Comparison of ENCODE assay signal across 45 mouse cellular contexts in the genomic region with DNA sequence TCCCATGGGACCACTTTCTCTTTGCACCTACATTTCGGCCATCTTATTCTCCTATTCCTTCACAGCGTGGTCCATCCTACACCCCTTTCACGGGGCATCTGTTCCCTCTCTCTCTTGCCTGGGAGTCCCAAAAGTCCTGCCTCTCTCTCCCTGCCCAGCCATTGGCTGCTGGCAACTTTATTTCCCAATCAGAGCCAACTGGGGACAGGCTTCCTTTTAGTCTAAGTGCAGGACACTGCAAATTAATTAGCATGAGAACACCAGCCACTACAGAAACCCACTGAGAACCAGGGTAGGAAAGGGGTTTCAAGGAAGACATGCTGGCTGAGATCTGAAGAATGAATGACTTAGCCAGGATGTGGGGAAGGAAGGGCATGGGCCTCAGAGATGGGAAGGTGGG. TPM values are rescaled to one million over a fixed set of nuclear protein-coding genes. Genes with fewer than 3 reads are reported as not detected.
"Had no signal": no experiment of that assay in that cellular context is flagged by ENCODE, and none has a peak within 500 bp of the region (broad histone marks: within the 10 kb centered on the region; RNA-seq: fewer than 3 reads in every experiment).

No protein-coding gene starts in this region.

- H3K4me3 ChIP-seq: heart, embryonic 10.5 days; heart, embryonic 12.5 days; heart, embryonic 13.5 days; heart, embryonic 15.5 days; hindbrain, embryonic 10.5 days; hindbrain, embryonic 12.5 days; hindbrain, embryonic 13.5 days; hindbrain, embryonic 15.5 days; intestine, embryonic 15.5 days; kidney, embryonic 15.5 days; layer of hippocampus, adult 2 months; left cerebral cortex, adult 2 months had no signal

- H3K9ac ChIP-seq: heart, embryonic 12.5 days; heart, embryonic 13.5 days; heart, embryonic 15.5 days; hindbrain, embryonic 12.5 days; hindbrain, embryonic 13.5 days; hindbrain, embryonic 14.5 days; hindbrain, embryonic 15.5 days; intestine, embryonic 15.5 days; kidney, embryonic 15.5 days had no signal

- H3K27ac ChIP-seq: heart, embryonic 10.5 days; heart, embryonic 13.5 days; heart, embryonic 15.5 days; hindbrain, embryonic 10.5 days; hindbrain, embryonic 12.5 days; hindbrain, embryonic 13.5 days; hindbrain, embryonic 14.5 days; hindbrain, embryonic 15.5 days; hindbrain, postnatal 0 days; intestine, embryonic 15.5 days; kidney, embryonic 15.5 days; kidney, postnatal 0 days; layer of hippocampus, adult 2 months; left cerebral cortex, adult 2 months had no signal

- ATAC-seq: hindbrain, embryonic 16.5 days; hindbrain, postnatal 0 days; inflammation-experienced regulatory T-cells, adult 6 months; intestine, embryonic 15.5 days; intestine, embryonic 16.5 days had no signal

- H3K4me2 ChIP-seq: heart, embryonic 11.5 days; heart, embryonic 12.5 days; heart, embryonic 13.5 days; heart, embryonic 15.5 days; hindbrain, embryonic 12.5 days; hindbrain, embryonic 13.5 days; hindbrain, embryonic 14.5 days; hindbrain, embryonic 15.5 days; intestine, embryonic 15.5 days; kidney, embryonic 15.5 days had no signal

- H3K27me3 ChIP-seq: heart, embryonic 12.5 days; heart, embryonic 15.5 days; hindbrain, embryonic 12.5 days; hindbrain, embryonic 13.5 days; hindbrain, embryonic 15.5 days; intestine, embryonic 15.5 days had no signal

- DNase-seq: heart, postnatal 10 days; heart, postnatal 14 days; heart, postnatal 36 days; heart, postnatal 4 days; kidney, adult 11 months; kidney, adult 18-20 months; kidney, adult 2 months; kidney, adult 8-10 months; kidney, adult 9 months; kidney, postnatal 10 days; kidney, postnatal 14 days; kidney, postnatal 25 days; kidney, postnatal 36 days; kidney, postnatal 4 days; layer of hippocampus, adult 9-11 months; layer of hippocampus, postnatal 36 days had no signal

- H3K4me1 ChIP-seq: heart, embryonic 10.5 days; heart, embryonic 12.5 days; heart, embryonic 13.5 days; heart, embryonic 15.5 days; hindbrain, embryonic 10.5 days; hindbrain, embryonic 12.5 days; hindbrain, embryonic 13.5 days; hindbrain, embryonic 15.5 days; intestine, embryonic 15.5 days; kidney, embryonic 15.5 days had no signal

- H3K36me3 ChIP-seq: heart, embryonic 10.5 days; heart, embryonic 12.5 days; heart, embryonic 13.5 days; heart, embryonic 15.5 days; hindbrain, embryonic 10.5 days; hindbrain, embryonic 12.5 days; hindbrain, embryonic 13.5 days; hindbrain, embryonic 15.5 days; intestine, embryonic 15.5 days; kidney, embryonic 15.5 days had no signal

- H3K9me3 ChIP-seq: heart, embryonic 10.5 days; heart, embryonic 12.5 days; heart, embryonic 13.5 days; heart, embryonic 15.5 days; hindbrain, embryonic 10.5 days; hindbrain, embryonic 12.5 days; hindbrain, embryonic 13.5 days; hindbrain, embryonic 15.5 days; intestine, embryonic 15.5 days; kidney, embryonic 15.5 days had no signal

RNA-seq across cellular contexts. Expression of a gene that starts 13.7 kb away (rescaled TPM):
- total RNA-seq: heart, postnatal 10 days; heart, postnatal 14 days; heart, postnatal 25 days; heart, postnatal 4 days; hematopoietic stem cell, adult 5-6 weeks had no signal
- polyA plus RNA-seq: heart, embryonic 11.5 days; heart, embryonic 16.5 days; inflammation-experienced regulatory T-cells, adult 6 months; kidney, adult 2 months had no signal

RNA-seq across cellular contexts. Expression of a gene that starts 32.0 kb away (rescaled TPM):
- total RNA-seq: heart, postnatal 10 days; heart, postnatal 25 days; heart, postnatal 36 days; hematopoietic stem cell, adult 5-6 weeks had no signal
- polyA plus RNA-seq: heart, postnatal 0 days had no signal

RNA-seq across cellular contexts. Expression of a gene that starts 43.6 kb away (rescaled TPM):
- total RNA-seq: heart, postnatal 10 days; heart, postnatal 14 days; heart, postnatal 25 days; heart, postnatal 36 days; heart, postnatal 4 days; hindbrain, postnatal 0 days; layer of hippocampus, adult 18-20 months; layer of hippocampus, adult 2 months; layer of hippocampus, postnatal 14 days; layer of hippocampus, postnatal 25 days; left cerebral cortex, adult 18-20 months; left cerebral cortex, adult 2 months; left cerebral cortex, adult 8-10 months had no signal
- polyA plus RNA-seq: kidney, adult 2 months; large intestine, adult 2 months had no signal

RNA-seq across cellular contexts. Expression of a gene that starts 54.2 kb away (rescaled TPM):
- total RNA-seq: heart, postnatal 10 days; heart, postnatal 14 days; heart, postnatal 25 days; hematopoietic stem cell, adult 5-6 weeks; left cerebral cortex, adult 2 months had no signal
- polyA plus RNA-seq: inflammation-experienced regulatory T-cells, adult 6 months had no signal
